Mouse (Mus musculus): Measurements from ENCODE around the gene Tnfsf12. TPM values are rescaled to one million over a fixed set of nuclear protein-coding genes. Genes with fewer than 3 reads are reported as not detected.
"Not testable (repeated sequence)": the region's sequence is repeated elsewhere in the genome, so short reads cannot be mapped to it uniquely, and the experiment has no call there.

Gene Tnfsf12
- 10 to 100 TPM in 1 of 2 experiments, 1 to 10 TPM in 1; 7.4 to 10.4 TPM for total RNA-seq (2021)
- long read RNA-seq, experiment 1, partial matches to known transcripts: 1 of 3 reads
- long read RNA-seq, experiment 1, other reads (novel, unspliced or antisense): 1 of 3 reads
- long read RNA-seq, experiment 2, partial matches to known transcripts: 0 of 2 reads
- long read RNA-seq, experiment 2, other reads (novel, unspliced or antisense): 0 of 2 reads

GRCm38 (mm10) chr11:69695361-69696181 lies at the start of gene Tnfsf12, which contains the start of gene Tnfsfm13:
Gene Tnfsf12, minus strand, starts transcription at chr11:69695849.
Gene Tnfsfm13, minus strand, starts transcription at chr11:69696098.
- DNase-seq (ENCODE audit: low spot score): peak; percentile 74

GRCm38 (mm10) chr11:69731408-69731807 lies 35.8 kb upstream of the Tnfsf12 start:
- not testable (repeated sequence) for DNase-seq (ENCODE audit: low spot score)

- DNase-seq (ENCODE audit: low spot score): peak; percentile 62
Observed at GRCm38 (mm10) chr11:69729063-69729462, 33.4 kb upstream of the Tnfsf12 start.

GRCm38 (mm10) chr11:69725951-69726350 lies 30.3 kb upstream of the Tnfsf12 start:
- DNase-seq (ENCODE audit: low spot score): no peak

- no peak for DNase-seq (ENCODE audit: low spot score)
Observed at GRCm38 (mm10) chr11:69723074-69723473, 27.4 kb upstream of the Tnfsf12 start.

- DNase-seq (ENCODE audit: low spot score): no peak
Observed at GRCm38 (mm10) chr11:69720852-69721251, 25.2 kb upstream of the Tnfsf12 start.

- DNase-seq (ENCODE audit: low spot score): no peak
Observed at GRCm38 (mm10) chr11:69719423-69719822, 23.8 kb upstream of the Tnfsf12 start.

- no peak for DNase-seq (ENCODE audit: low spot score)
Observed at GRCm38 (mm10) chr11:69718661-69719060, 23.0 kb upstream of the Tnfsf12 start.

GRCm38 (mm10) chr11:69716953-69717352 lies 21.3 kb upstream of the Tnfsf12 start:
- no peak for DNase-seq (ENCODE audit: low spot score)

GRCm38 (mm10) chr11:69715929-69716328 lies 20.3 kb upstream of the Tnfsf12 start:
- no peak for DNase-seq (ENCODE audit: low spot score)

GRCm38 (mm10) chr11:69715482-69715881 lies 19.8 kb upstream of the Tnfsf12 start:
- no peak for DNase-seq (ENCODE audit: low spot score)

- no peak for DNase-seq (ENCODE audit: low spot score)
Observed at GRCm38 (mm10) chr11:69714636-69715329, 19.1 kb upstream of the Tnfsf12 start.

- DNase-seq (ENCODE audit: low spot score): no peak
Observed at GRCm38 (mm10) chr11:69712954-69713672, 17.5 kb upstream of the Tnfsf12 start.

- DNase-seq (ENCODE audit: low spot score): no peak
Observed at GRCm38 (mm10) chr11:69711082-69711481, 15.4 kb upstream of the Tnfsf12 start.

GRCm38 (mm10) chr11:69710470-69710869 lies 14.8 kb upstream of the Tnfsf12 start:
- DNase-seq (ENCODE audit: low spot score): no peak

- no peak for DNase-seq (ENCODE audit: low spot score)
Observed at GRCm38 (mm10) chr11:69709554-69710446, 14.2 kb upstream of the Tnfsf12 start.

GRCm38 (mm10) chr11:69708614-69709265 lies 13.1 kb upstream of the Tnfsf12 start:
- no peak for DNase-seq (ENCODE audit: low spot score)

GRCm38 (mm10) chr11:69707873-69708381 lies 12.3 kb upstream of the Tnfsf12 start:
- DNase-seq (ENCODE audit: low spot score): no peak

GRCm38 (mm10) chr11:69707480-69707847 lies 11.8 kb upstream of the Tnfsf12 start:
- no peak for DNase-seq (ENCODE audit: low spot score)

All from gastrocnemius, adult 18-20 months (tissue).